Mouse (Mus musculus): ENCODE measurements at regions not wholly inside any gene's neighbourhood (a gene's known extent, or its start where the extent isn't known, plus 50 kb on each side); places are given as distances from the start of the nearest gene placed in this dataset.

DNA sequence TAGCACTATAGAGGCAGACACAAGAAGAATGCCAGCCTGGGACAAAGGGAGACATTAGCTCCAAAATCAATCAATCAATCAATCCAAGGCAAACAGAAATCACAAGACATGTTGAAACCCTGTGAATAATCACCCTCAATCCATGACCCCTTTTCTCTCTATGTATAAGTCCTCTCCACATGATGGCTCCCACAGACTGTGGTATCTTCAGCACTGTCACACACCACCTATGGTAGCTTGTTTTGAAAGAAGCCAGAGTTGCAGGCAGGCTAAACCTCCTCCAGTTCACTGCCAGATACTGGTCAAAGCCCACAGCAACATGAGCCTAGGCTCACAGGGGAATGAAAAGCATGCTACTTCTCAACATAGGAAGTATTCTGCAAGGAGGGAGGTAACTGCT, 2475.7 kb upstream of the 5930422O12Rik start:
- DNase-seq = no peak

DNA sequence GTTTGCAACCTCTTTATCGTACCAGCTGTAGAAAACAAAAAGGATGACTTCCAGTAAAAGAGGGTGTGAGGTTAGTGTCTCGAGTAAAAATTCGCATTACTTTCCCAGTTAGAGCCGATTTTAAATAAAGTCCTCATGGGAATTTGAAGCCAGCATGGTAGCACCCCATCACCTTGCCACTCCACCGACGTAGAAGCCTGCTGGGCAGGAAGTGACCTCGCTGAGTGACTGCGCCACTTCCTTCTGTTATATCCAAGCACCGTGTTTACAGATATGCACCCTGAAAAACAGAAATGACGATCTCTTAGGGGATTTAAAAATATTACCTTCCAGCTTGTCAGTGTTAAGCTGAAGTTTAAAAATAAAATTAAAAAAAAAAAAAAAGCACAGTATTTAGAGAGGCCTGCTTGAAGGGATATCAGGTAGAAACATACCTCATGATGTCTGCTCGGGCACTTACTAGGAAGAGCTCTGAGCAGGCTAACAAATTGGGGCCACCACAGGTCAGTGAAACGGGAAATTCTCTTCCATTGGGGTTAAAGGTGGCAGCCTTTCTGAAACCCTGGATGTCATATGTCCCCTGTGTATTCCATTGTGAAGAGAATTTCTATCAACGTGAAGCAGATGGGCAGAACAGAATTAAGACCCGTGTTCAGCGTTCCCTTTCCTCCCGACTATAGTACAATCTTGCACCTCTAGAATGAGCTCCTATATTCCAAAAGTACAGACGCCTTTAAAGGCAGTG, 2468.9 kb upstream of the 5930422O12Rik start:
- no peak for DNase-seq

DNA sequence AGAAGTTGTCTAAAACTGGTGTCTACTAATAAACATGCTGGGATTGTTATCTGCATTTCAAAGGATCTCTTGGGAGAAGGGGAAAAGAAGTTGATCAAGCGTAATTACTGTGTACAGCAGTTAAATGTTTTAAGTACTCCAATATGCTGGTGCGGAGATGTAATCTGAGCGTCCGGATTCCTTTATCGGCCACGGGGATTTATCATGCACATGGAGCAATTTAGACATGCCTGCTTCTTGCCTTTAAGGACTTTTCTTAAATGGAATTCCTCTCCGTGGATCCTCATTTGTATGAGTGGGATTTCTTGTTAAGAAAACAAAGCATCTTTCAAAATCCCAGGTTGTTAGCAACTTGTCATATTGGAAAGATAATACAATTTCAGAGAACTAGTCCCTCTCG, 2468.0 kb upstream of the 5930422O12Rik start:
- DNase-seq = no peak

DNA sequence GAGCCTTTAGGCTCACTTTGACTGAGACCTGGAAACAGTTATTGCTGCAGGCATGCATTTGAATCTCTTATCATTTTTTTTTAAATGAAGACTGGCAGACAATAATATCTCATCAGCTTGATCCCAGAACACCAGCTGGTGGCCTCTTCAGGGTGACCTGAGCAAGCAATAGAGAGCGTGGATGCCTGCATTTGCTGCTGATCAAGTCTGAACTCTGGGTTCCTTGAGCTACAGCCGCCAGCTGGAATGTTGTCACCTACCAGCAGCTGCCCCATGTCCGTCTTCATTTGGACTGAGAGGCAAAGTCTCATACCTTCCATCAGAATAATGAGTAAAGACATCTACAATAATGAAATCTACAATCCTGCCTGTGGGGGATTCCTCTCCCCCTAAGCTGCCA, 2466.3 kb upstream of the 5930422O12Rik start:
- DNase-seq = no peak

DNA sequence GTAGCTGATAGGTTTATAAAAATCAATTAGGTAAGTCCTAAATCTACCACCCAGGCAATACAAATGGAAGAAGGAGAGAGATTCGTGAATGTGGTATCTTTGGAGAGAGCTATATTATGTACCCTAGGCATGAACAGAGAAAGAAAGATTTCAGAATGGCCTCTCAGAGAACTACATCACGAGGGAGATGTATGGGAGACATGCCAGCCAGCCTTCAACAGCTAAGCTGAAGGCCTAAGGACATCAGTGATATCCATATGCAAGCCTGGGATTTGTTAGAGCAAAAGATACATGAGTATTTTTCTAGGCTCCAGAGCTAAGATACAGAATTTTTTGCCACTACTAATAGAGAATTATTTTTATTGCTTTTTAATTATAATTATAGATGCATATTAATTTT, 2445.7 kb upstream of the 5930422O12Rik start:
- no peak for DNase-seq

DNA sequence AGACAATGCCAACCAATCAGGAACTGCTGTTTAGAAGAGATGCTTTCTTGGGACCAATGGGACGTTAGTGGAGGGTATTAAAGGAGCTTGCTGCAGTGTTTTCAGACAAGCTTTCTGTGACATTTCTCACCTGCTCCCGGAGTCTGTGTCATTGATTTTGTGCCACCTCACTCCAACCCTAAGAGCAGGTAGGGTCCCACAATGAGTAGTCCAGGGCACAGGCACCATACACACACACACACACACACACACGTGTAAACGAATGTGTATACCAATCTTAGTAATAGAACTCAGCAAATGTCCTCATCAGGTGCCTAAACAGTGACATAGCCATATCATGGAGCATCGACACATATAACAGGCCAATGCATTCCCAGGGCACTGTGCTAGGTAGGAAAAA, 2440.5 kb upstream of the 5930422O12Rik start:
- DNase-seq = no peak

DNA sequence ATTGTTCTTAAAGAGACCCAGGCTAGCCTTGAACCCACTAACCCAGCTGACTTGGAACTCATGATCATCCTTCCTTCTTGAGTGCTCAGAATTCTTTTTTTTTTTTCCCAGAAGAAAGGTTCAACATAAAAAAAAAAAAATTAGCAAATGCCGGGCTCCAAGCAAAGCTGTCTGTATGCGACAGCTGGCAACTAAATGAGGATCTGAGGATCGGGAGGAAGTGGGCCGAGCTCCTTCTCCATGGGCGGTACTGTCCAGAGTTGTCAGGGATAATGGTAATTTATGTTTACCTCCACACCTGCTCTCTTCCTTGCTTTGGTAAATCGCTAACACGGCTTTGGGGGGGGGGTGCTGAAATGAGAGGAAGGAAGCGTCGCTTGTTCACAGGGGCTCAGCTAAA, 2429.9 kb upstream of the 5930422O12Rik start:
- DNase-seq = no peak

DNA sequence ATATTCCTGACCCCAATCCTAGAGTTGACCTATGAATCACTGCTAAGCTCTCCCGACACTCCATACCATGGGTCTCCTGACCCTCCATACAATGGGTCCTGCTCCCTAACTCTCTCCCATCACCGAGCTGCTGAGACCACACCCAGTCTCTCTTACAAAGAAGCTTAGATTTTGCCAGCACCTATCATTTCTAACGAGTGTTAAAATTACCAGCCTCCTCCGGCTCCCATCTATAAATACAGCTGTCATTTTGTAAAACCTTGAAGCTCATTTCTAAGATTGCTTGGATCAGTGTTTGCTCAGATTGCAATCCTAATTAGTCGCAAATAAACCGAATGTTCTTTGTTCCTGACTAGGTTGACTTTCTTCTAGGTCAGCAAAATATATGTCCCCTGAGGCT, 2428.4 kb upstream of the 5930422O12Rik start:
- no peak for DNase-seq

DNA sequence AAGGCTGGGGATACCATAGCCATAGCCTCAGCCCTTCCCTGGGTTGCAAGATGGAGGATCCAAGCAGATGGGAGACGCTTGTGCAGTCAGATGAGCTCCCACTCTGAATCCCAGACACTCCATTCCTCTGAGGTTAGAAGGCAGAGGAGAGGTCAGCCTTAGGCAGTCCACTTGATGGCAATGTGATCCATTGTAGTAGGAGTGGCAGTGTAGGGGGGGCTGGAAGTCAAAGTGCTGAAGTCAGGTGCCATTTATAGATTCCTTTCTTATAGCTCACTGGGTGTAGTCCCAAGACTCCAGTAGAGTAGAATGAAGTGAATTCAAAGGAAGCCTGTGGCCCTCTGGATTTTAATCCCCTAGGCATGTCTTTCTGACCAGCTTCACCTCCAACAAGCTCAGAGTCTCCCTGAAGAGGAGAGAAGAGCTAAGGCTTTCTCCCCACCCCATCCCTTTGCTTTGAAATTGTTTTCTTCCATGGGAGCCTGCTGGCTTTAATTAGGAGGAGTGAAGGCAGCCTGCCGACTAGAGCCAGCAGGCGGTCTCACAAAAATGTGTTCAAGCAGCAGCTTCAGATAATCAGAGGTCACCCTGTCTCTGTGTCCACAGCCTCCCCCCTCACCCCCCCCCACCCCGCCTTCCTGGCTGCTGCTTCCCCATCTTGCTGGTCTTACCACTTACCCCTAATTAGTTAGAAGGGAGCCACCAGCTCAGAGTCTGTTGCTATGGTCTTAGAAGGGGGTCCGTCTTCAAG, 2426.4 kb upstream of the 5930422O12Rik start:
- DNase-seq = no peak

DNA sequence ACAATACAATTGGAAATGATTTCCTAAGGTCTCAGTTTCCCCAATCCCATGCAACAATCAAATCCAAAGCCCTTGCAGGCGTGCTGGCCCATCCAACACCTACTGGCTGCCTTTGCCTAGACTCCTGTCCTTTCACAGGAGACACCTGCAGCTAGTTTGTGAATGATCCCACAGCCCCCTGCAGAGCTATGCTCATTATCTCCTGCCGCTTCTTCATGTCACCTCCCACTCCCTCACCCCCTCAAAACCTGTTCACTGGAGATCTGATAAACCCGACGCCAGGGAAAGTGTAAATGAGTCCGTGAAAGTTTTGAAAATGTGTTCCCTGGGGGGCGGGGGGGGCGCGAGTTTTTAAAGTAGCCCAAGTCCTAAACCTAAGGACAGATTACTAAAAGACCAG, 2420.2 kb upstream of the 5930422O12Rik start:
- DNase-seq = no peak

DNA sequence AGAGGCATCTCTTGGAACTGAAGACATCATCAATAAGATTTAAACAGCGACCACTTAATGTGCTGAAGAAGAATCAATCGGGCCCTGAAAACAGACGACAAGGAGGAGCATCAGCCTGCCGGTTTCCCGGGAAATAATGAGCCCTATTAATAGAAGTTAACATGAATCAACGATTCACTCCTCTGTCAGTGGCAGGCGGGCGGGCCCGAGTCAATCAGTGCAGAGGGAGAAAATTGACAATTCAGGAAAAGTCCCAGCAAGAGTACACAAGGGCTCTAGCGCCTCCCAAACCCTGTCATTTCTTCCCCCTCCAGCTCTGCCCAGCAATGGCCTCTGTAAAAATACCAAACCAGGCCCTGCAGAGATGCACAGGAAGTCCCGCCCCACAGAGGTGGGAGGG, 2416.4 kb upstream of the 5930422O12Rik start:
- DNase-seq = no peak

DNA sequence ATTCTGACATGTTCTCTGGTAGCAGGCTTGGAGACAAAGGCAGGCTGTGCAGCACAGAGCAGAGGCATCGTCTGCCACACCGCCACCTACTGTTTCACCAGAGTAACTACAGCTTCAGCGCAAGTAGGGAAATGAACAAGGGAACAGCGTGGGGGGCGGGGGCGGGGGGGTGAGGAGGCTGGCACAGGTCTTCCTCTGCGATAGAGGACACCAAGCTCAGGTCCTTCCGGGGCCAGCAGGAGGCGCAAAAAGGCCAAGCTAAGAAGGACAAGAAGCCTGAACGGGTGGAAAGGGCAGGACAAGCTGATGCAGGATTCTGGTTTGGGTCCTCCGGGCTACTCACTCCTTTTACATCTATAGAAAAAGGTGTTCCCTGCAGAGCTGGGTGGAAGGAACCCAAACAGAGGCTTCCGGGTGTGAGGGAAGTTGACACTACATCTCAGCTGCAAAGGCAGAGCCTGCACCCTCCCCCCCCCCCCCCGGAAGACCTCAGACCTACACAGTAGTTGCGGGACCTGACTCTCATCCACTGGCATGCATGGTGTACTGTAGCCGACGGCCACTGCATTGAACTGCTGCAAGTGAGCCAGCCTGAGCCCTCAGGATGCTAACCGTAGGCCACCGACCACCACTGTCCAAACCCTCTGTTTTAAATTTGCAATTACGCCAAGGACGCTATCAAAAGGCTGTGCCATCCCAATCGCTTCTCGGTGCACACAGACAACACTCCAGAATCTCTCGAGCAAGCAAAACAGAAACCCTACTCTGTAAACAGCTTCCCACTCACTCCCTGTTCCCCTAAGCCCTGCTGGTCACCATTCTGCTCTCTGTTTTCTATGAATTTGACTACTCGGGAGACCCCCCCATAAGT, 2396.6 kb upstream of the 5930422O12Rik start:
- peak; percentile 63 for DNase-seq

DNA sequence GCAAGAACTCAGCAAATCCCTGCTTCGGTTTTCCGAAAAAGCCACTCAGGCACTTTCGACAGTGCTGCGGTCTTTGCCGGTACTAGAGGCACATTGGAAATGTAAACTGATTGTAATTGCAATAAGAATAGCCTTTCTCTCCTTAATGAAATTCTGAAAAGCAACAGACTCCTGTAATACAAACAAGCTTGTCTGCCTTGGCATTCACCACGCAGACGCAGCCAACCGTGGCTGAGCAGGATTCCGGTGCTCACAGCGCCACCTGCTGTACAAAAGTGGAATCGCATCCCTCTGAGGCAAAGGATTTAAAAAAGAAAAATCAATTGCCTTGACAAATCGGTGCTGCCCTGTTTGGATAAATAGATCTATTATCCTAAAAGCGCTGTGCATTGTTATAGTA, 2395.2 kb upstream of the 5930422O12Rik start:
- DNase-seq = peak; percentile 84

DNA sequence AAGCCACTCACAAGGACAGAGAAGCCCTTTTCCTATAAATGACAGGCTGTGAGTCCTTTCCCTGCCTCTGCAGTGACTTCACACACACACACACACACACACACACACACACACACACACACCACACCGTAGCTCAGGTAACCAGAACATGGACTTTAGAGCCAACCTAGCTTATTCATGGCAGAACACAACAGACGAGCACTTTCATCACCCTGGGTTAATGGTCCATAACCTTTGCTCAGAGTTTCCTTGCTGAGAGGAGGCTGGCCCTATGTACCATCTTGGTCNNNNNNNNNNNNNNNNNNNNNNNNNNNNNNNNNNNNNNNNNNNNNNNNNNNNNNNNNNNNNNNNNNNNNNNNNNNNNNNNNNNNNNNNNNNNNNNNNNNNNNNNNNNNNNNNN, 2391.6 kb upstream of the 5930422O12Rik start:
- DNase-seq = no peak
